Mouse (Mus musculus): Measurements from ENCODE around the gene Cnp. TPM values are rescaled to one million over a fixed set of nuclear protein-coding genes. Genes with fewer than 3 reads are reported as not detected.

Cnp gene
- polyA plus RNA-seq, 1 experiment from 2014 or later: 28.0 TPM

- H3K9ac ChIP-seq (ENCODE audit: low read length): no peak overlapping the region
- peak overlapping the region; percentile 62; the same call in 1 of the 2 replicates for H3K4me2 ChIP-seq (ENCODE audit: low read depth)
- H3K4me3 ChIP-seq (ENCODE audit: low read depth, low read length): peak overlapping the region; percentile 99; the same call in 1 of the 2 replicates
- DNase-seq (ENCODE audit: low spot score): no peak
- H3K9me3 ChIP-seq (ENCODE audit: control insufficient read depth, low read length): no peaks in the 10 kb centered on the region
- peaks cover 12% of the 10 kb centered on the region for H3K4me1 ChIP-seq (ENCODE audit: control insufficient read depth, insufficient read depth, low read length)
- H3K36me3 ChIP-seq (ENCODE audit: control insufficient read depth, insufficient read depth, low read length): no peaks in the 10 kb centered on the region
- WGBS: 91% methylated on average over 4 of the region's 4 CpGs
- no peak overlapping the region for H3K27ac ChIP-seq (ENCODE audit: low read depth, low read length)
- ATAC-seq (ENCODE audit: insufficient read depth, low FRiP score, low TSS enrichment): no peak
- no peaks in the 10 kb centered on the region for H3K27me3 ChIP-seq (ENCODE audit: control insufficient read depth, insufficient read depth, low read length)
Observed at GRCm38 (mm10) chr11:100617480-100617879, 42.8 kb downstream of the Cnp start.

- WGBS: under 1% methylated on average over 36 of the region's 36 CpGs
Observed at GRCm38 (mm10) chr11:100618761-100619484, 44.2 kb downstream of the Cnp start, which contains the start of gene Nkiras2. TSS of gene Nkiras2 (plus strand) at chr11:100619244.

GRCm38 (mm10) chr11:100619485-100619975 lies 44.8 kb downstream of the Cnp start:
- WGBS: 1% methylated on average over 39 of the region's 40 CpGs
- H3K4me1 ChIP-seq (ENCODE audit: control insufficient read depth, insufficient read depth, low read length): peaks cover 16% of the 10 kb centered on the region
- peak overlapping the region; percentile 99 for H3K4me3 ChIP-seq (ENCODE audit: low read depth, low read length)
- DNase-seq (ENCODE audit: low spot score) (peak; percentile 99), ATAC-seq (ENCODE audit: insufficient read depth, low FRiP score, low TSS enrichment) (peak; percentile 96)
- no peaks in the 10 kb centered on the region for H3K9me3 ChIP-seq (ENCODE audit: control insufficient read depth, low read length)
- peak overlapping the region; percentile 93 for H3K27ac ChIP-seq (ENCODE audit: low read depth, low read length)
- H3K4me2 ChIP-seq (ENCODE audit: low read depth): peak overlapping the region; percentile 62
- no peaks in the 10 kb centered on the region; the same call in 1 of the 2 replicates for H3K36me3 ChIP-seq (ENCODE audit: control insufficient read depth, insufficient read depth, low read length)
- peak overlapping the region; percentile 94 for H3K9ac ChIP-seq (ENCODE audit: low read length)
- no peaks in the 10 kb centered on the region for H3K27me3 ChIP-seq (ENCODE audit: control insufficient read depth, insufficient read depth, low read length)

More at GRCm38 (mm10) chr11:100618761-100619484, 44.2 kb downstream of the Cnp start, which contains the start of gene Nkiras2:
- ATAC-seq (ENCODE audit: insufficient read depth, low FRiP score, low TSS enrichment) (peak; percentile 56), DNase-seq (ENCODE audit: low spot score) (peak; percentile 79)
- Histone ChIP-seq H3K36me3 (ENCODE audit: control insufficient read depth, insufficient read depth, low read length) (no peaks in the 10 kb centered on the region), H3K27me3 (ENCODE audit: control insufficient read depth, insufficient read depth, low read length) (no peaks in the 10 kb centered on the region), H3K4me3 (ENCODE audit: low read depth, low read length) (peak within 1 kb of the TSS; percentile 99), H3K4me1 (ENCODE audit: control insufficient read depth, insufficient read depth, low read length) (peaks cover 16% of the 10 kb centered on the region), H3K9ac (ENCODE audit: low read length) (peak within 1 kb of the TSS; percentile 94), H3K27ac (ENCODE audit: low read depth, low read length) (peak within 1 kb of the TSS; percentile 93), H3K4me2 (ENCODE audit: low read depth) (peak within 1 kb of the TSS; percentile 62), H3K9me3 (ENCODE audit: control insufficient read depth, low read length) (no peaks in the 10 kb centered on the region)

- Histone ChIP-seq H3K9me3 (ENCODE audit: control insufficient read depth, low read length) (no peaks in the 10 kb centered on the region), H3K27me3 (ENCODE audit: control insufficient read depth, insufficient read depth, low read length) (no peaks in the 10 kb centered on the region), H3K9ac (ENCODE audit: low read length) (peak within 1 kb of the TSS; percentile 94), H3K27ac (ENCODE audit: low read depth, low read length) (peak within 1 kb of the TSS; percentile 93), H3K36me3 (ENCODE audit: control insufficient read depth, insufficient read depth, low read length) (no peaks in the 10 kb centered on the region; the same call in 1 of the 2 replicates), H3K4me1 (ENCODE audit: control insufficient read depth, insufficient read depth, low read length) (peaks cover 16% of the 10 kb centered on the region), H3K4me3 (ENCODE audit: low read depth, low read length) (peak within 1 kb of the TSS; percentile 99), H3K4me2 (ENCODE audit: low read depth) (peak within 1 kb of the TSS; percentile 62)
- ATAC-seq (ENCODE audit: insufficient read depth, low FRiP score, low TSS enrichment) (peak; percentile 1; the same call in 1 of the 2 replicates), DNase-seq (ENCODE audit: low spot score) (no peak)
- WGBS: 4% methylated on average over 11 of the region's 11 CpGs
Observed at GRCm38 (mm10) chr11:100619982-100620381, 45.3 kb downstream of the Cnp start, which contains the start of gene Dnajc7. TSS of gene Dnajc7 (minus strand) at chr11:100620168.

GRCm38 (mm10) chr11:100622714-100623113 lies 48.0 kb downstream of the Cnp start:
- Histone ChIP-seq H3K4me1 (ENCODE audit: control insufficient read depth, insufficient read depth, low read length) (peaks cover 15% of the 10 kb centered on the region), H3K9ac (ENCODE audit: low read length) (peak overlapping the region; percentile 61), H3K27ac (ENCODE audit: low read depth, low read length) (no peak overlapping the region), H3K4me2 (ENCODE audit: low read depth) (peak overlapping the region; percentile 61), H3K27me3 (ENCODE audit: control insufficient read depth, insufficient read depth, low read length) (no peaks in the 10 kb centered on the region), H3K4me3 (ENCODE audit: low read depth, low read length) (peak overlapping the region; percentile 58), H3K36me3 (ENCODE audit: control insufficient read depth, insufficient read depth, low read length) (peaks cover 3% of the 10 kb centered on the region), H3K9me3 (ENCODE audit: control insufficient read depth, low read length) (no peaks in the 10 kb centered on the region)
- DNase-seq (ENCODE audit: low spot score) (peak; percentile 95), ATAC-seq (ENCODE audit: insufficient read depth, low FRiP score, low TSS enrichment) (peak; percentile 58)
- WGBS: under 1% methylated on average over 24 of the region's 24 CpGs

- H3K27ac ChIP-seq (ENCODE audit: low read depth, low read length): no peak overlapping the region
- DNase-seq (ENCODE audit: low spot score): peak; percentile 25
- H3K36me3 ChIP-seq (ENCODE audit: control insufficient read depth, insufficient read depth, low read length): peaks cover 3% of the 10 kb centered on the region
- peak overlapping the region; percentile 61; the same call in 1 of the 2 replicates for H3K4me2 ChIP-seq (ENCODE audit: low read depth)
- 53% methylated on average over 5 of the region's 5 CpGs for WGBS
- H3K9me3 ChIP-seq (ENCODE audit: control insufficient read depth, low read length): no peaks in the 10 kb centered on the region
- H3K9ac ChIP-seq (ENCODE audit: low read length): no peak overlapping the region
- no peaks in the 10 kb centered on the region for H3K27me3 ChIP-seq (ENCODE audit: control insufficient read depth, insufficient read depth, low read length)
- H3K4me3 ChIP-seq (ENCODE audit: low read depth, low read length): 0 out of 2 replicates have a peak overlapping the region, but pooled peaks have one; percentile 58
- no peak for ATAC-seq (ENCODE audit: insufficient read depth, low FRiP score, low TSS enrichment)
- H3K4me1 ChIP-seq (ENCODE audit: control insufficient read depth, insufficient read depth, low read length): peaks cover 12% of the 10 kb centered on the region; the same call in 1 of the 2 replicates
Observed at GRCm38 (mm10) chr11:100623867-100624266, 49.2 kb downstream of the Cnp start.

- 92% methylated on average over 23 of the region's 23 CpGs for WGBS
- H3K36me3 ChIP-seq (ENCODE audit: control insufficient read depth, insufficient read depth, low read length): peaks cover 3% of the 10 kb centered on the region
Observed at GRCm38 (mm10) chr11:100625754-100626700, 51.3 kb downstream of the Cnp start.

GRCm38 (mm10) chr11:100626701-100627195 lies 52.0 kb downstream of the Cnp start:
- no peak overlapping the region for H3K27ac ChIP-seq (ENCODE audit: low read depth, low read length)
- no peak overlapping the region for H3K4me3 ChIP-seq (ENCODE audit: low read depth, low read length)
- peaks cover 11% of the 10 kb centered on the region; the same call in 1 of the 2 replicates for H3K4me1 ChIP-seq (ENCODE audit: control insufficient read depth, insufficient read depth, low read length)
- 27% methylated on average over 9 of the region's 9 CpGs for WGBS
- H3K36me3 ChIP-seq (ENCODE audit: control insufficient read depth, insufficient read depth, low read length): peaks cover 3% of the 10 kb centered on the region
- no peaks in the 10 kb centered on the region for H3K9me3 ChIP-seq (ENCODE audit: control insufficient read depth, low read length)
- no peaks in the 10 kb centered on the region for H3K27me3 ChIP-seq (ENCODE audit: control insufficient read depth, insufficient read depth, low read length)
- no peak overlapping the region for H3K9ac ChIP-seq (ENCODE audit: low read length)
- H3K4me2 ChIP-seq (ENCODE audit: low read depth): no peak overlapping the region
- peak; percentile 72 for DNase-seq (ENCODE audit: low spot score)
- no peak for ATAC-seq (ENCODE audit: insufficient read depth, low FRiP score, low TSS enrichment)

More at GRCm38 (mm10) chr11:100625754-100626700, 51.3 kb downstream of the Cnp start:
- no peak for DNase-seq (ENCODE audit: low spot score)
- H3K9me3 ChIP-seq (ENCODE audit: control insufficient read depth, low read length): no peaks in the 10 kb centered on the region
- no peak overlapping the region for H3K4me2 ChIP-seq (ENCODE audit: low read depth)
- H3K9ac ChIP-seq (ENCODE audit: low read length): no peak overlapping the region
- ATAC-seq (ENCODE audit: insufficient read depth, low FRiP score, low TSS enrichment): no peak
- H3K4me3 ChIP-seq (ENCODE audit: low read depth, low read length): no peak overlapping the region
- H3K27ac ChIP-seq (ENCODE audit: low read depth, low read length): no peak overlapping the region
- H3K27me3 ChIP-seq (ENCODE audit: control insufficient read depth, insufficient read depth, low read length): no peaks in the 10 kb centered on the region
- H3K4me1 ChIP-seq (ENCODE audit: control insufficient read depth, insufficient read depth, low read length): peaks cover 11% of the 10 kb centered on the region; the same call in 1 of the 2 replicates

Data from neural tube, embryonic 11.5 days (tissue).